Mouse (Mus musculus): Measurements from ENCODE around the gene Lrrc10.

DNA sequence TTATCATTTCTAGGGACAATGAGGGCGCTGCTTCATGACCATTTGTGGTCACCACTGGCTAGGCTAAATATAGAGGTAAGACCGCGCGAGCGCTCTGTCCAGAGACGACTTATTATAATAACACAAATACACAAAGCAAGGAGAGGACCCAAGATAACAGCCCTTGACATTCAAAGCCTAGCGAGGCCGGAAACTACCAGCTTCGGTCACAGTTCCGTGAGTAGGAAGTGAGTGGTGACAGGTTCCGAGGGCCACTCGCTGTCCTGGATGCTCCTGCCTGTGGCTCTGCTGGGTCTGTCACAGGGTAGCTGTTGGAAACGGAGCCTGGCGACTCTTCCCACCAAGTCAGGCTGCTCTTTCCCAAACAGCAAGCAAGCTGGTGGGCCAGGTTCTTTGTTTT lies 2.8 kb upstream of the Lrrc10 start:
- no peak for TF ChIP-seq EP300 (IDR thresholded peaks at IDR 0.05; ENCODE audit: low read depth)
- no peak for TF ChIP-seq CTCF (IDR thresholded peaks at IDR 0.05; ENCODE audit: low read depth)

Measured in liver, postnatal 0 days (tissue).